Mouse (Mus musculus) 3134 (cell line): ENCODE data around the gene Cdk20.

Experiments used
- DNase-seq: peaks from one replicate; pipeline ENCODE4 v3.0.0-alpha.2; 2011; ENCODE audit warnings: low spot score; ENCODE audit not compliant: insufficient read length; ENCODE audit errors: extremely low read depth

Gene Cdk20

GRCm38 (mm10) chr13:64479960-64480359 is 47.8 kb downstream of the Cdk20 start:
- DNase-seq: no peak

DNA sequence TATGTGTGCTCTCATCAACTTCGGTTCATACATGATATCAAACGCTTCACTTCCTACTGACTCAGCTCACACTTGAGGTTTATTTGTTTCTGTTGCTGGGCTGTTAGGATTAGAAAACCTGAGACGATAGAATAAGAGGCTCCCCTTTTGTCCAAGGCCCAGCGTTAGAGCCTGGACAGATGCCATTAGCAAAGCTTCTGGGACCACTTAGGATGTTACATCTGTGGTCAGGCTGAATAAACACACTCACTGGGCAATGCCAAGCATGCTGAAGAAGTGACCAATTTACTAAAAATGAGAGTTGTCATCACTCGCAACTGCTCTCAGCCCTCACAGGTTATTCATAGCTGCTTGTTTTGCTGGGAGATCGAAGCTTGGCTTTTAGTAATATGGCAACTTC is 57.8 kb downstream of the Cdk20 start:
- no peak for DNase-seq
